Mouse (Mus musculus) gastrocnemius, postnatal 25 days (tissue): ENCODE results near the gene Ric1. TPM values are rescaled to one million over a fixed set of nuclear protein-coding genes. Genes with fewer than 3 reads are reported as not detected.
"Not testable (repeated sequence)": the region's sequence is repeated elsewhere in the genome, so short reads cannot be mapped to it uniquely, and the experiment has no call there.

ENCODE experiments used
- DNase-seq: peaks from one replicate; pipeline ENCODE4 v3.0.0; 2022
- total RNA-seq, 2 experiments: library from RNA; stranded (reverse); gene quantifications; 1 replicate in 1 of 2; 2 replicates in 1 of 2; pipeline ENCODE4 v1.2.3; 2021

The Ric1 gene
- total RNA-seq, 2 experiments from 2014 or later: 22.5 to 23.8 TPM

- DNase-seq: no peak
These were observed 24.2 kb upstream of the Ric1 start for GRCm38 (mm10) chr19:29497874-29498273.

- no peak for DNase-seq
These were observed 23.1 kb upstream of the Ric1 start for GRCm38 (mm10) chr19:29498842-29499456.

- DNase-seq: no peak
These were observed 21.7 kb upstream of the Ric1 start for GRCm38 (mm10) chr19:29500333-29500732.

- DNase-seq: no peak
These were observed 21.0 kb upstream of the Ric1 start for GRCm38 (mm10) chr19:29501106-29501505.

GRCm38 (mm10) chr19:29501507-29501906 lies 20.6 kb upstream of the Ric1 start:
- DNase-seq: peak; percentile 57

GRCm38 (mm10) chr19:29504131-29504530 lies 18.0 kb upstream of the Ric1 start:
- no peak for DNase-seq

GRCm38 (mm10) chr19:29505617-29506016 lies 16.5 kb upstream of the Ric1 start:
- no peak for DNase-seq

- peak; percentile 38 for DNase-seq
These were observed 13.9 kb upstream of the Ric1 start for GRCm38 (mm10) chr19:29508208-29508607.

GRCm38 (mm10) chr19:29509857-29510256 lies 12.2 kb upstream of the Ric1 start:
- no peak for DNase-seq

GRCm38 (mm10) chr19:29511826-29512225 lies 10.3 kb upstream of the Ric1 start:
- no peak for DNase-seq

- DNase-seq: no peak
These were observed 8.8 kb upstream of the Ric1 start for GRCm38 (mm10) chr19:29513111-29513766.

GRCm38 (mm10) chr19:29514130-29514529 lies 8.0 kb upstream of the Ric1 start:
- DNase-seq: no peak

- DNase-seq: no peak
These were observed 6.7 kb upstream of the Ric1 start for GRCm38 (mm10) chr19:29515386-29515785.

GRCm38 (mm10) chr19:29515991-29516390 lies 6.1 kb upstream of the Ric1 start:
- no peak for DNase-seq

- no peak for DNase-seq
These were observed 3.7 kb upstream of the Ric1 start for GRCm38 (mm10) chr19:29518409-29518808.

GRCm38 (mm10) chr19:29518922-29519321 lies 3.2 kb upstream of the Ric1 start:
- DNase-seq: no peak

- no peak for DNase-seq
These were observed 1.0 kb upstream of the Ric1 start for GRCm38 (mm10) chr19:29520996-29521560.

- DNase-seq: peak; percentile 54
These were observed 555 bp downstream of the Ric1 start for GRCm38 (mm10) chr19:29522445-29523229.

GRCm38 (mm10) chr19:29523230-29523582 lies 1.1 kb downstream of the Ric1 start:
- no peak for DNase-seq

GRCm38 (mm10) chr19:29523701-29524100 lies 1.6 kb downstream of the Ric1 start:
- DNase-seq: no peak

GRCm38 (mm10) chr19:29524614-29525013 lies 2.5 kb downstream of the Ric1 start:
- no peak for DNase-seq

GRCm38 (mm10) chr19:29525588-29525987 lies 3.5 kb downstream of the Ric1 start:
- not testable (repeated sequence) for DNase-seq

- DNase-seq: no peak
These were observed 4.8 kb downstream of the Ric1 start for GRCm38 (mm10) chr19:29526837-29527236.
